Mouse (Mus musculus) cerebellum, adult 9-10 months (tissue): ENCODE results near the gene Aif1.

Source experiments
- DNase-seq: peaks from one replicate; pipeline ENCODE4 v3.0.0; 2022

Aif1 gene

GRCm38 (mm10) chr17:35194844-35195630 is 19.2 kb upstream of the Aif1 start:
- DNase-seq, result no peak

- no peak for DNase-seq
Measured at GRCm38 (mm10) chr17:35193881-35194843, 18.3 kb upstream of the Aif1 start, which contains the start of gene Ltb. Gene Ltb, plus strand, starts transcription at chr17:35194439.

GRCm38 (mm10) chr17:35192924-35193323 is 17.1 kb upstream of the Aif1 start:
- no peak for DNase-seq

- no peak for DNase-seq
Measured at GRCm38 (mm10) chr17:35191723-35192122, 15.9 kb upstream of the Aif1 start.

DNA sequence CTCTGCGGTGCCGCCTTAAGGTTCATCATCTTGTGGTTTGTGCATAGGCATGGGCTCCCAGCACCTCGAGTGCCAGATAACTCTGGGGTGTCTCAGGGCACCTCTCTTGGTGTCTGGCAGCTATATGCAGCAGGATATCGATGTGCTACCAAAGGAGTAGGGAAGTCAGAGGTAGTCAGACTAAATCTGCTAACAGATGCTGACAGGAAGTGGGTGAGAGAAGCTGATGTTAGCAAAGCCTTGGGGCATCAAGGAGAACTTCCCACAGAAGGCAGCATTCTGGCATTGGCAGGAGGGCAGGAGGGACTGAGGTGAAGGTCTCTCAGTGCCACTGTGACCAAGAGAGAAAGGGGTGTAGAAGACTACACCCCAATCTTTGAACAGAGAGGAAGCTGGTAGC is 14.2 kb upstream of the Aif1 start:
- DNase-seq, result no peak

DNA sequence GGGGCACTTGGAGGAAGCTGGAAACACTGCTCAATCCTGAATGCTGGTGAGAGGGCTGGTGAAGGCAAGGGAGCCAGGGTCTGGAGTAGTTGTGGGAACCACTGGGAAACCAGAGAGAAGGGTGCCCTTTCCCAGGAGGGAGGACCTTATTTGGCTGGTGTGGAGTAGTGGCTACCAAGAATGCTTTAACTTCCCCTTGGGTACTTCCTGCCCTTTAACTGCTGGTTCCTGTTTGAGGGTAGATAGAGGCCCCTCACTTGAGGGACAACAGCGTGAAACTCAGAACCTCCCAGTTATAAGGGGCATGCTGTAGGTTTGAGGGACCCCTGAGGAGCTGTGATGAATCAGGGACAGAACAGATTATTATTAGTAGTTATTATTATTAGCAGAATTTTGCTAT is 13.3 kb upstream of the Aif1 start:
- no peak for DNase-seq

GRCm38 (mm10) chr17:35187959-35188610 is 12.2 kb upstream of the Aif1 start, which contains the start of gene Lst1:
Gene Lst1, minus strand, starts transcription at chr17:35188439.
- no peak for DNase-seq

DNA sequence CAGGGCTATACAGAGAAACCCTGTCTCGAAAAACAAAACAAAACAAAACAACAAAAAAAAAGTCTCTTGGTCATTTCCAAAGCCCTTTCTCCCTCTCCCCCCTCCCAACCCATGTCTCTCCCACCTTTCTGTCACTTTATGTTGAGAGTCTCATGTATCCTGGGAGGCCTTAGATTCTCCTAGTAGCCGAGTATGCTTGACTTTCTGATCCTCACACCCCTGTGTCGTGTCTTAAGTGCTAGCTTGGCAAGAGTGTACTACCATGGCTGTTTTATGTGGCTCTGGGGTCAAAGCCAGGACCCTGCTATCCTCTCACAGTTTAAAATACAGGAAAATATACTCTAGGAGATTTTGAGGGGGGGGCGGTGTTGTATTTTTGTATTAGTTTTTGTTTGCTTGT is 11.5 kb upstream of the Aif1 start:
- DNase-seq, result no peak

DNA sequence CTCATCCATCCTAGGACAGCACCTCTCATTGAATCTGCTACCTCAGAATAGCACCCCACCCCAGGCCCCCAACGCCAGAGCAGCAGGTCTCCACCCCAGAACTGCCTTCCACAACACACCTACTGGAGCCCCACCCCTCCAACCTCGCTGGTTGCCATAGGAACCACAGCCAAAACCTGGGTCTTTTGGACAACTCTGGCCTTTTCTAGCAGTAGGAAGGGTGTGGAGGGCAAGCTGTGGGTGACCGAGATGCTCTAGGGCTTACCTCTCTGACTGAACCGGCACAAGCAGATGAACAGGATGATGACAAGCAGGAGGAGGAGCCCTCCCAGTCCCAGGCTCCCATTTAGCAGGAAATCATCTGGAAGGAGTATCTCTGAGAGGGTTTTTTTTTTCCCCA is 10.8 kb upstream of the Aif1 start:
- no peak for DNase-seq

GRCm38 (mm10) chr17:35185639-35186611 is 10.1 kb upstream of the Aif1 start:
- DNase-seq, result no peak

GRCm38 (mm10) chr17:35180093-35180492 is 4.2 kb upstream of the Aif1 start:
- no peak for DNase-seq

DNA sequence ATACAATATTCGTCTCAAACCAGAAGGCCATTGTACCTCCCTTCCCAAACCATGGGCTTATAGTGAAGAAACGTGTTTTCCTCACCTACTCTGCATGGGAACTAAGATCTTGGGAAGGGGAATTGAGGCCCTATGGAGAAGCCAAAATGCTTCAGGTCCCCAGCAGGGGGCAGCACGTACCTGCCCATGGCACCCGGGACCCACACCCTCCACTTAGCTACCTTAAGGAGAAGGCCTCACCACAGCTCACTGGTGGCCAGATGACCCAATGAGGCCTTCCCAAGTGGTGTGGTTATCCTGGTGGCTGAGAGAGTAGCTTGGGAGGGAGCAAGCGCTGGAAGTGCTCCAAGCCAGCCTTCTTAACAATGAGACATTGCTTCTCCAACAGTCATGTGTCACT is 2.7 kb upstream of the Aif1 start:
- DNase-seq, result no peak

DNA sequence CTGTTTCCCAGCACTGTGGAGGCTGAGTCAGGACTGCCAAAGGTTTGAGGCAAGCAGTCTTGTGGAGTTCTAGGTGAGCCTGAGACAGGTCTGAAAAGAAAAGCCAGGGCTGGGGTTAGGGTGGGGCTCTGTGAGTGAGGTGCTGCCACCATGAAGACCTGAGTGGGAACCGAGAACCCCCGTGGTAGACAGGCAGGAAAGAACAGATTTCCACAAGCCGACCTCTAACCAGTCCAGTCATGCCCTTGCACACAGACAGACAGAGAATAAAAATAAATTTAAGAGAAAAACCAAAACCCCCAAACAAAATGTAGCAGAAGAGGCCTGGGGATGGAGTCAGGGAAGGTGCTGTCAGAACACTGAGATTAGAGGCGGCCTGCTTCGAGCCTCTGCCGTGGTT is 486 bp downstream of the Aif1 start:
- no peak for DNase-seq

GRCm38 (mm10) chr17:35174201-35174977 is 1.5 kb downstream of the Aif1 start:
- DNase-seq, result no peak

DNA sequence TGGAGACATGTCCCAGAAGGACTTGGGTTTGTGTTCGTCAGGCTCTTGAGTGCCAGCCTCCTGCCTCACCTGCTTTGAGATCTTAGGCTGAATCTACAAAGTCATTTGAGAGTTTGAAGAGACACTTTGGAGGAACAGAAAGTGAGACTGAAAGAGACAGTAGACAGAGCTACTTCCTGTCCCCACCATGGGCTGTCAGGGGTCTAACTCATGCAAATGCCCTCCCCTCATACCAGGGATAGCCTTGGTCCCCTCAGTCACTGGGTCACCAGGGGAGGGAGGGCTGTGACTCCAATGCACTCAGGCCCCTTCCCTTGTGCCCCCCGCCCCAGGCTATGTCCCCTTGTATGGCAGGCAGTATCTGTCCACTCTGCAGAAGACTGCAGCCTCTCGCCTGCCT is 2.5 kb downstream of the Aif1 start:
- no peak for DNase-seq

DNA sequence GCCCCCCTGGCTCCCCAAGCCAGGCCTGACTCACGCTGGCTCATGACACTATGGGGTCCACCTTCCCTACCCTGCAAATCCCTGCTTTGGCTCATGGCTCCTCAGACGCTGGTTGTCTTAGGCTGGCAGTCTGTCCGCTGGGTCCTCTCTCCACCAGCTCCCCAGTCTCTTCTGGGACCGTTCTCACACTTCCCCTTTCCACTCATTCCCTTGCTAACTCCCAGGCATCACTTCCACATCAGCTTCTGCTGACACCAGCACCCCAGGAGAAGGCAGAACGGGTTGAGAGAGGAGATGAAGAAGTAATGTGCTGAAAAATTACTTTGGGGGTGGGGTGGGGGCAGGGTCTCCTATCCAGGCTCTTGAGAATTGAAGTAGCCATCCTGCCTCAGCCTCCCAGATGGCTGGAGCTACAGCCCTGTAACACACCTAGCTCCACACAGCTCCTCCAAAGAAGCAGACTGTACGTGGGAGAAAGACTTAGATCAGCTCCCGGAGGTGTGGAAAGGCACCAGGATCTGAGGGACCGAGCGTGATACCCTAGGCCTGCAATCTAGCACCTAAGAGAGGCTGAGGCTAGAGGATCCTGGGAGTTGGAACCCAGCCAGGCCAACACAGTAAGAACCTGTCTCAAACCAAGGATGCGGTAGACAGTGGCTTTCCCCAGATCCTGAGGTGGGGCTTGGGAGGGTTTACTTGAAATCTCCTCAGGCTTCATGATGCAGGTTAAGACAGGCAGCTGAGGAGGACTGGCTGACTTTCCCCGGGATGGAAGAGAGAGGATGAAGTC is 3.2 kb downstream of the Aif1 start:
- no peak for DNase-seq

DNA sequence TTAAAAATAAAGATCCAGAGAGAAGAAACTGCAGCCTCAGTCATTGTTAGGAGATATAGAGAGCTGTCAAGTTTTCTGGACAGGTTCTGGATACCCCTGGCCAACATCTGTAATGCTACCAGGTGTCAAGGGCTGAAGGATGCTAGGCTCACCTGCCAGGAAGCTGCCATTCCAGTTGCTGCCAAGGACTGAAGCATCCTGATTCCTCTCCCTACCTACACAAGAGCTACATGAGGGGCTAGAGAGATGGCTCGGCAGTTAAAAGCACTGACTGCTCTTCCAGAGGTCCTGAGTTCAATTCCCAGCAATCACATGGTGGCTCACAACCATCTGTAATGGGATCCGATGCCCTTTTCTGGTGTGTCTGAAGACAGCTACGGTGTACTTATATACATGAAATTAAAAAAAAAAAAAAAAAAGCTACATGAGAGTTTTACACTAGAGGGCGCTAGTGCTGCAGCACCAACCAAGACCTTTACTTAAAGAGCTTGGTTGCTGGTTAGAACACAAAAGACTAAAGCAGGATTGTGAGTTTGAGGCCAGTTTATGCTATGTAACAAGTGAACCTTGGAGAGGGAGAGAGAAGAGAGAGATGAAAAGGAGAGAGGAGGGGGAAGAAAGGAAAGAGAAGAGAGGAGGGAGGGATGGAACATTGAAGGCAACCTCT is 7.2 kb downstream of the Aif1 start:
- peak; percentile 71 for DNase-seq

- peak; percentile 46 for DNase-seq
Measured at GRCm38 (mm10) chr17:35167794-35168193, 8.1 kb downstream of the Aif1 start.

- peak; percentile 88 for DNase-seq
Measured at GRCm38 (mm10) chr17:35166352-35167035, 9.4 kb downstream of the Aif1 start.
